Mouse (Mus musculus) bone marrow macrophage, adult 2 months (primary cell): ENCODE measurements around the gene Rnf130.

ENCODE experiments used
- CTCF ChIP-seq: IDR thresholded peaks from 2 replicates; pipeline ENCODE4 v1.5.1; 2012; ENCODE audit warnings: low read depth, mild to moderate bottlenecking, low read length, moderate library complexity
- POLR2A ChIP-seq: IDR thresholded peaks from 2 replicates; pipeline ENCODE4 v1.6.1; 2012; ENCODE audit warnings: mild to moderate bottlenecking, low read depth, low read length, borderline replicate concordance

- no peak for TF ChIP-seq POLR2A
- no peak for TF ChIP-seq CTCF
Measured at GRCm38 (mm10) chr11:50146121-50146520, 121.0 kb downstream of the Rnf130 start.
